In genomic region chr13:45888953-45889749, GRCm38 (mm10) we compare ENCODE assay signal across 20 mouse cellular contexts.
DNase-seq lines count a peak whose midpoint lies in the region; ATAC-seq and TF ChIP-seq lines count a peak whose summit lies in the region.
"Had no signal": no experiment of that assay in that cellular context is flagged by ENCODE, and none has a peak within 500 bp of the region (broad histone marks: within the 10 kb centered on the region; RNA-seq: fewer than 3 reads in every experiment).

No protein-coding gene starts in this region.

- ATAC-seq in cerebellum, adult (ENCODE audit: insufficient number of reproducible peaks, low FRiP score, low TSS enrichment), result no peak
- ATAC-seq in liver, postnatal 0 days, result no peak
- no peak for ATAC-seq in liver, embryonic 11.5 days (replicated peaks; ENCODE audit: low FRiP score)
- ATAC-seq in inflammation-experienced regulatory T-cells, adult 6 months, result peak; percentile 36
- no peak for ATAC-seq in neural tube, embryonic 15.5 days (ENCODE audit: low FRiP score)
- ATAC-seq: forebrain, postnatal 0 days had no signal

- no peak overlapping the region for H3K4me2 ChIP-seq in liver, postnatal 0 days (ENCODE audit: low read depth, low read length)
- H3K4me2 ChIP-seq in liver, embryonic 11.5 days, result no peak overlapping the region
- H3K4me2 ChIP-seq in neural tube, embryonic 15.5 days, result no peak overlapping the region
- H3K4me2 ChIP-seq: embryonic facial prominence, embryonic 12.5 days; hindbrain, embryonic 15.5 days; lung, embryonic 14.5 days; stomach, embryonic 15.5 days had no signal

- H3K4me3 ChIP-seq in liver, postnatal 0 days (ENCODE audit: low read depth, low read length), result no peak overlapping the region
- no peak overlapping the region for H3K4me3 ChIP-seq in liver, embryonic 11.5 days (ENCODE audit: low read depth, low read length)
- H3K4me3 ChIP-seq in neural tube, embryonic 15.5 days (replicated peaks), result no peak overlapping the region
- H3K4me3 ChIP-seq: embryonic facial prominence, embryonic 12.5 days; heart, adult 2 months; hindbrain, embryonic 15.5 days; stomach, embryonic 15.5 days had no signal

- H3K9ac ChIP-seq in liver, postnatal 0 days (replicated peaks), result no peak overlapping the region
- H3K9ac ChIP-seq in liver, embryonic 11.5 days (ENCODE audit: low read depth, low read length), result no peak overlapping the region
- H3K9ac ChIP-seq in neural tube, embryonic 15.5 days (replicated peaks), result no peak overlapping the region
- H3K9ac ChIP-seq: embryonic facial prominence, embryonic 12.5 days; forebrain, postnatal 0 days; hindbrain, embryonic 15.5 days; lung, embryonic 14.5 days; stomach, embryonic 15.5 days had no signal

- DNase-seq in cerebellum, postnatal 10 days, result peak; percentile 24 to 37
- no peak for DNase-seq in liver, postnatal 0 days
- no peak for DNase-seq in liver, embryonic 11.5 days (ENCODE audit: low spot score)
- DNase-seq in lung, postnatal 25 days (ENCODE audit: low spot score), result no peak
- no peak for DNase-seq in thymus, adult 18-20 months
- DNase-seq: forebrain, postnatal 0 days; heart, adult 2 months; heart, postnatal 10 days; kidney, adult 8-10 months; layer of hippocampus, postnatal 36 days; left cerebral cortex, postnatal 4 days; lung, embryonic 14.5 days; right cerebral cortex, postnatal 14 days; thymus, postnatal 14 days had no signal

- H3K9me3 ChIP-seq in liver, postnatal 0 days (ENCODE audit: low read length), result no peaks in the 10 kb centered on the region
- no peaks in the 10 kb centered on the region for H3K9me3 ChIP-seq in liver, embryonic 11.5 days (ENCODE audit: control insufficient read depth, low read length)
- no peaks in the 10 kb centered on the region for H3K9me3 ChIP-seq in neural tube, embryonic 15.5 days (replicated peaks)
- H3K9me3 ChIP-seq: embryonic facial prominence, embryonic 12.5 days; hindbrain, embryonic 15.5 days; stomach, embryonic 15.5 days had no signal

- no peaks in the 10 kb centered on the region for H3K36me3 ChIP-seq in liver, postnatal 0 days (replicated peaks; ENCODE audit: insufficient read depth, low read length)
- no peaks in the 10 kb centered on the region for H3K36me3 ChIP-seq in liver, embryonic 11.5 days (ENCODE audit: control insufficient read depth, insufficient read depth, low read length)
- H3K36me3 ChIP-seq in neural tube, embryonic 15.5 days, result no peaks in the 10 kb centered on the region
- H3K36me3 ChIP-seq: embryonic facial prominence, embryonic 12.5 days; hindbrain, embryonic 15.5 days; stomach, embryonic 15.5 days had no signal

- TF ChIP-seq CTCF in liver, postnatal 0 days (IDR thresholded peaks at IDR 0.05; ENCODE audit: low read depth), result no peak

- no peaks in the 10 kb centered on the region for H3K27me3 ChIP-seq in liver, postnatal 0 days (ENCODE audit: insufficient read depth, low read length)
- H3K27me3 ChIP-seq in liver, embryonic 11.5 days (replicated peaks; ENCODE audit: control insufficient read depth, insufficient read depth, low read length), result no peaks in the 10 kb centered on the region
- no peaks in the 10 kb centered on the region for H3K27me3 ChIP-seq in neural tube, embryonic 15.5 days (replicated peaks)
- H3K27me3 ChIP-seq: embryonic facial prominence, embryonic 12.5 days; hindbrain, embryonic 15.5 days; stomach, embryonic 15.5 days had no signal

- WGBS in liver, postnatal 0 days (ENCODE audit: insufficient replicate concordance), result 56% methylated on average over 9 of the region's 9 CpGs
- 73% methylated on average over 9 of the region's 9 CpGs for WGBS in liver, embryonic 11.5 days
- WGBS in neural tube, embryonic 15.5 days, result 71% methylated on average over 9 of the region's 9 CpGs

- TF ChIP-seq EP300 in liver, postnatal 0 days (IDR thresholded peaks at IDR 0.05; ENCODE audit: low read depth), result no peak

- no peaks in the 10 kb centered on the region; the same call in 1 of the 2 replicates for H3K4me1 ChIP-seq in liver, postnatal 0 days (ENCODE audit: insufficient read depth)
- peaks cover 2% of the 10 kb centered on the region; the same call in 1 of the 2 replicates for H3K4me1 ChIP-seq in liver, embryonic 11.5 days (replicated peaks; ENCODE audit: control insufficient read depth, insufficient read depth, low read length)
- H3K4me1 ChIP-seq in neural tube, embryonic 15.5 days, result 0 out of 2 replicates have a peak, but pooled peaks cover 5% of the 10 kb centered on the region
- H3K4me1 ChIP-seq: embryonic facial prominence, embryonic 12.5 days; hindbrain, embryonic 15.5 days; stomach, embryonic 15.5 days had no signal

- H3K27ac ChIP-seq in liver, postnatal 0 days (ENCODE audit: low read depth), result 0 out of 2 replicates have a peak overlapping the region, but pooled peaks have one; percentile 6
- H3K27ac ChIP-seq in liver, embryonic 11.5 days (ENCODE audit: low read depth, low read length), result no peak overlapping the region
- H3K27ac ChIP-seq in neural tube, embryonic 15.5 days (replicated peaks), result no peak overlapping the region
- H3K27ac ChIP-seq: embryonic facial prominence, embryonic 12.5 days; heart, adult 2 months; hindbrain, embryonic 15.5 days; stomach, embryonic 15.5 days had no signal

Comparison
In these comparisons a context has a peak if more than half of its experiments do, and no peak if none do; other contexts are left out.
1. DNase-seq: peak in cerebellum, postnatal 10 days (2 of 2); none in liver, postnatal 0 days (single experiment), liver, embryonic 11.5 days (single experiment), lung, postnatal 25 days (single experiment) and thymus, adult 18-20 months (0 of 2).